Mouse (Mus musculus) bone marrow, adult 2 months (tissue): ENCODE results near the gene 1700061G19Rik.

Experiments used
- CTCF ChIP-seq: fragments of 200-500 bp; IDR thresholded peaks from 2 replicates; pipeline ENCODE4 v1.5.1; 2011; ENCODE audit warnings: low read length, control low read depth; ENCODE audit not compliant: control insufficient read depth, insufficient read depth
- POLR2A ChIP-seq: fragments of 200-500 bp; IDR thresholded peaks from 2 replicates; pipeline ENCODE4 v1.6.1; 2011; ENCODE audit warnings: low read depth, mild to moderate bottlenecking, control low read depth, low read length, borderline replicate concordance; ENCODE audit not compliant: control insufficient read depth

GRCm38 (mm10) chr17:56861197-56861596 is 14.1 kb upstream of the 1700061G19Rik start:
- no peak for TF ChIP-seq CTCF
- no peak for TF ChIP-seq POLR2A
